Mouse (Mus musculus) liver, embryonic 14.5 days (tissue): Measurements from ENCODE around the gene Insc. TPM values are rescaled to one million over a fixed set of nuclear protein-coding genes. Genes with fewer than 3 reads are reported as not detected.

Experiments
- ATAC-seq: fragments of 200-750 bp; cut with Nextera tagmentation; 2 replicates; pipeline ENCODE4 v1.8.0; 2017; ENCODE audit warnings: moderate number of reproducible peaks, mild to moderate bottlenecking, moderate library complexity; ENCODE audit not compliant: insufficient read depth
- DNase-seq, 3 experiments: peaks; one replicate each; pipeline ENCODE4 v3.0.0-alpha.2; 2012 to 2013; ENCODE audit warnings: low read depth in 3 of 3, low spot score in 3 of 3
- H3K27ac ChIP-seq: fragments of 300-500 bp; sonication (generic); 2 replicates; pipeline ENCODE4 v1.5.1; 2014; ENCODE audit warnings: moderate library complexity, mild to moderate bottlenecking, control low read depth, inconsistent platforms
- H3K27me3 ChIP-seq: fragments of 300-500 bp; sonication (generic); 2 replicates; pipeline ENCODE4 v1.6.1; 2014; ENCODE audit warnings: mild to moderate bottlenecking, low read length, moderate library complexity; ENCODE audit not compliant: control insufficient read depth, insufficient read depth
- H3K36me3 ChIP-seq: fragments of 300-500 bp; sonication (generic); replicated peaks from 2 replicates; pipeline ENCODE4 v1.6.1; 2014; ENCODE audit warnings: low read depth; ENCODE audit not compliant: control insufficient read depth, insufficient read depth
- H3K4me1 ChIP-seq, 2 experiments: fragments of 200-500 bp in 1 of 2; fragments of 300-500 bp in 1 of 2; sonication (generic) in 1 of 2; replicated peaks; 2 replicates each; pipeline ENCODE4 v1.6.1; 2012 to 2014; ENCODE audit warnings: antibody characterized with exemption in 1 of 2, inconsistent platforms in 1 of 2, low read length in 1 of 2; ENCODE audit not compliant: control insufficient read depth in 2 of 2, insufficient read depth in 2 of 2
- H3K4me2 ChIP-seq: fragments of 300-500 bp; sonication (generic); 2 replicates; pipeline ENCODE4 v1.6.1; 2014; ENCODE audit warnings: low read depth, mild to moderate bottlenecking, control low read depth, moderate library complexity
- H3K4me3 ChIP-seq, 2 experiments: fragments of 200-500 bp in 1 of 2; fragments of 300-500 bp in 1 of 2; sonication (generic) in 1 of 2; 2 replicates each; pipeline ENCODE4 v1.5.1; 2012 to 2014; ENCODE audit warnings: low read depth in 2 of 2, low read length in 2 of 2, mild to moderate bottlenecking in 2 of 2, control low read depth in 1 of 2, inconsistent platforms in 1 of 2, moderate library complexity in 1 of 2; ENCODE audit not compliant: insufficient read depth in 1 of 2
- H3K9ac ChIP-seq: fragments of 300-500 bp; sonication (generic); replicated peaks from 2 replicates; pipeline ENCODE4 v1.6.1; 2014; ENCODE audit warnings: mild to moderate bottlenecking, control low read depth, moderate library complexity
- H3K9me3 ChIP-seq: fragments of 300-500 bp; sonication (generic); 2 replicates; pipeline ENCODE4 v1.6.1; 2016; ENCODE audit warnings: low read length, mixed read lengths; ENCODE audit not compliant: control insufficient read depth
- CTCF ChIP-seq: IDR thresholded peaks from 2 replicates; pipeline ENCODE4 v1.5.1; 2016; ENCODE audit warnings: antibody characterized with exemption, low read depth, control low read depth
- EP300 ChIP-seq: IDR thresholded peaks from 2 replicates; pipeline ENCODE4 v1.6.1; 2016; ENCODE audit warnings: antibody characterized with exemption, low read depth
- WGBS: fragments of 180-500 bp; shearing (Covaris S2); extraction: QIAGEN DNeasy Blood & Tissue Kit; methylation state at CpG from one replicate; pipeline ENCODE4 v1.1.7; 2014; ENCODE audit not compliant: insufficient replicate concordance; 5-methylcytosine and 5-hydroxymethylcytosine counted together
- polyA plus RNA-seq, 2 experiments: library from polyadenylated mRNA; depleted of rRNA in 1 of 2; stranded (reverse) in 1 of 2; unstranded in 1 of 2; fragments of >200 nt; fragmentation: Nextera tagmentation in 1 of 2; extraction: Ambion mirVana in 1 of 2; gene quantifications; 2 replicates each; pipeline versions ENCODE4 v1.2.1 to v1.2.3; 2012 to 2014

Insc gene
- polyA plus RNA-seq, 2 experiments: 10.9 to 12.8 TPM

DNA sequence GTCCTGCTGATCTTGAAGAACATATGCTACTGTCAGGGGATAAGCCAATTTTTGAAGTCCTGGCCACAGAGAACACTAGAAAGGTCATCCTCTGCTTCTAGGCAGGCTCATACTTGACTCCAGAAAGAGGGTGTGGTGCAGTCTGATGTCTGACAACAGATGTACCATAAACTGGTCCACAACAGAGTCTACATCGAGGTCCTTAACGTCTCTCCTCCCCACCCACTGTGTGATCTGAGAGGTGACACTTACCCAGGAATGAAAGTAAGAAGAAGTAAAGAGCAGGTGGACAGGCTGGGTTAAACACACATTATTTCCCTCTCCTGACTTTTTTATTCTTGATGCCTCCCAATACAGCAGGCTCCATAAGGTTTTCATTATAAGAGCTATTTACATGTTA is 50.9 kb downstream of the Insc start:
- H3K4me3 ChIP-seq: no peak overlapping the region
- H3K27ac ChIP-seq: no peak overlapping the region
- no peaks in the 10 kb centered on the region for H3K27me3 ChIP-seq
- WGBS: 55% methylated on average over 2 of the region's 2 CpGs
- DNase-seq (no peak), ATAC-seq (no peak)
- no peaks in the 10 kb centered on the region for H3K36me3 ChIP-seq
- no peaks in the 10 kb centered on the region for H3K9me3 ChIP-seq
- TF ChIP-seq CTCF (no peak), EP300 (no peak)
- H3K4me1 ChIP-seq: no peaks in the 10 kb centered on the region
- no peak overlapping the region for H3K9ac ChIP-seq
- H3K4me2 ChIP-seq: no peak overlapping the region

DNA sequence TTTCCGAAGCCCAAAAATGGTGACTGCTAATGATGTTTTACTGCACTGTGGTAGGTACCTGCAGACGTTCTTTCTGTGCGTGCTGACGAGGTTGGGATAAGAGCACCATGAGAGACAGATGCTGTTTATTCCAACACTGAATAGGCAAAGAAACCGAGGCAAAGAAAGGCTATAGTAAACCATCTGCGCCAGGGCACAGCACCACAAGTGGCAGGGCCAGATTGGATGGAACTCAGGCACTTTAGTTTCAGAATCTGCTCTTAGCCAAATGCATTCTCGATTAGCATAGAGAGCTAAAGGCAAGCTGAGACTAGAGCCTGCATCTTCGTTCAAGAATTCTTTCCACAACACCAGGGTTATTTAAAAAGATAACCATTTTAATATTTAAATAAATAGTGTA is 59.1 kb downstream of the Insc start:
- DNase-seq (no peak), ATAC-seq (no peak)
- TF ChIP-seq CTCF (no peak), EP300 (no peak)
- H3K9me3 ChIP-seq: no peaks in the 10 kb centered on the region
- no peak overlapping the region for H3K4me2 ChIP-seq
- no peaks in the 10 kb centered on the region for H3K27me3 ChIP-seq
- H3K36me3 ChIP-seq: no peaks in the 10 kb centered on the region
- WGBS: 56% methylated on average over 8 of the region's 8 CpGs
- no peak overlapping the region for H3K4me3 ChIP-seq
- H3K4me1 ChIP-seq: no peaks in the 10 kb centered on the region
- H3K27ac ChIP-seq: no peak overlapping the region
- no peak overlapping the region for H3K9ac ChIP-seq

DNA sequence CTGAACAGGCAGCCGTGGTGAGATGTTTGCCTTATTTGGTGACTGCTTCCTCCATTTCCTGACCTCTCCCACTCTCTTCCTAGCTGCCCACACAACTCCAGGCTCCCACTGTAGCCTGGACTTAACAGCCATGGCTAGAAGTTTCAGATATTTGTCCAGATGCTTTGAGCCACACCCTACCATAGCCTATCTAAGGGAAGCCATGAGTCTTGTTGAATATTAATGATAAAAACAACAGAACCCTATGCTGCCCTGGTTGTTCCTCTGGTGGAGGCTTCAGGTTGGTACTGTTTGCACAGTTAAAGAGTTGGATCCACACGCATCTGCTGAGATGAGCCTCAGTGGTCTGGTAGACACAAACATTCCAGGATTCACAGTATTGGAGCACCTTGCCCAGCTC is 61.8 kb downstream of the Insc start:
- 35% methylated on average over 2 of the region's 2 CpGs for WGBS
- DNase-seq: no peak
- no peak for ATAC-seq

GRCm38 (mm10) chr7:114807343-114807742 is 63.8 kb downstream of the Insc start:
- no peak for DNase-seq
- Histone ChIP-seq H3K9ac (no peak overlapping the region), H3K4me1 (no peaks in the 10 kb centered on the region), H3K4me2 (no peak overlapping the region), H3K27me3 (no peaks in the 10 kb centered on the region), H3K27ac (no peak overlapping the region), H3K36me3 (no peaks in the 10 kb centered on the region), H3K9me3 (no peaks in the 10 kb centered on the region), H3K4me3 (no peak overlapping the region)
- 48% methylated on average over 5 of the region's 5 CpGs for WGBS
- ATAC-seq: no peak
- TF ChIP-seq CTCF (no peak), EP300 (no peak)

More for the DNA sequence above, 61.8 kb downstream of the Insc start:
- Histone ChIP-seq H3K9me3 (no peaks in the 10 kb centered on the region), H3K27me3 (no peaks in the 10 kb centered on the region), H3K4me3 (no peak overlapping the region), H3K9ac (no peak overlapping the region), H3K4me2 (no peak overlapping the region), H3K4me1 (no peaks in the 10 kb centered on the region), H3K36me3 (no peaks in the 10 kb centered on the region), H3K27ac (no peak overlapping the region)
- TF ChIP-seq EP300 (no peak), CTCF (no peak)

GRCm38 (mm10) chr7:114808341-114808740 is 64.8 kb downstream of the Insc start:
- Histone ChIP-seq H3K4me3 (no peak overlapping the region), H3K9me3 (no peaks in the 10 kb centered on the region), H3K4me2 (no peak overlapping the region), H3K27ac (no peak overlapping the region), H3K4me1 (no peaks in the 10 kb centered on the region), H3K27me3 (no peaks in the 10 kb centered on the region), H3K9ac (no peak overlapping the region), H3K36me3 (no peaks in the 10 kb centered on the region)
- no peak for ATAC-seq
- no peak for DNase-seq
- no peak for TF ChIP-seq EP300
- no peak for TF ChIP-seq CTCF
- WGBS: 53% methylated on average over 3 of the region's 3 CpGs
